Mouse (Mus musculus) thymus, postnatal 25 days (tissue): ENCODE measurements around the gene Igfbp1.

Experiments
- DNase-seq: peaks from one replicate; pipeline ENCODE4 v3.0.0; 2022

Igfbp1 gene

DNA sequence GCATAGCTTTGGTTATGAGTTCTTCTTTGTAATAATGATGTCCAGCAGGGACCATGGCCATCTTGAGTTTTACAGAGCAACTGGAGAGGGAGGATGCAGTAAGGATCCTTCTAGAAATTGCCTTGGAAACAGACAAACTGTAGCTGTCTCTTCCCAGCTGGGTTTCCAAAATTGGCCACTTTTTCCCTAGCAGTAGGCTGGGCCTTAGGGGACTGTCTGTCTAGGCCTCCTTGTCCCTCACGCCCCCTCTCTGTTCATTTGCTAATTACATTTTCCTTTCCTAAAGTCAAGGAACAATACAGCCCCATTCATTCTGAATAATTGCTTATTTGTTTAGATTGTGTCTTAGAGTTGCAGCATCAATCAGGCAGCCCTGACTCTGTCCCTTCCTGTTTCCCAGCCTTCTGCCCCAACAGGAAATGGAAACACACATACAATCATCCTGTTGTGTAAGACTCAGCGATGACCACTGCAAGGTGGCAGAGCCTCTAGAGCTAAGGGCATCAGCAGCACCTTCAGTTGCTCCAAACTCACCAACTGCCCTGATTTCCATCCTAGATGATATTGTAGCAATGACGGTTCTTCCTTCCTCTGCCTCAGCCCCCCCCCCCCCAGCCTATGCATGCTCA is 37.5 kb downstream of the Igfbp1 start:
- no peak for DNase-seq

DNA sequence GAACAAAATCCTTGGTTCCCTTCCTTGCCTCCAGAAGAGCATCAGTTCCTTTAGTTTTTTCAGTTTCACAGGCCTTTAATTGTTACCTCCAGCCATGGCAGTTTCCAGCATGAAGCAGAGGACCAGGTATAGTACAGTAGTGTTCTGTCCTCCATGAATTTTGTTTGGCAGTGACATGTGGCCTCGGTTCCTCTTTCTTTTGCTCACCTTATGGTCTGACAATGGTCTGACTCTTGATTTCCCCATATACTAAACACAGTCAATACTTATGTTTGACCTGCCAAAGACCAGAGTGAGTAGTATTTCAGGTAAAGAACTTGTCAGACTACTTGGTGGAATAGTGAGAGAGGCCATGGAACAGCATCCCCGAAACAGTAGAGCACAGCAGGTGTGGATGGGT is 39.2 kb downstream of the Igfbp1 start:
- no peak for DNase-seq

DNA sequence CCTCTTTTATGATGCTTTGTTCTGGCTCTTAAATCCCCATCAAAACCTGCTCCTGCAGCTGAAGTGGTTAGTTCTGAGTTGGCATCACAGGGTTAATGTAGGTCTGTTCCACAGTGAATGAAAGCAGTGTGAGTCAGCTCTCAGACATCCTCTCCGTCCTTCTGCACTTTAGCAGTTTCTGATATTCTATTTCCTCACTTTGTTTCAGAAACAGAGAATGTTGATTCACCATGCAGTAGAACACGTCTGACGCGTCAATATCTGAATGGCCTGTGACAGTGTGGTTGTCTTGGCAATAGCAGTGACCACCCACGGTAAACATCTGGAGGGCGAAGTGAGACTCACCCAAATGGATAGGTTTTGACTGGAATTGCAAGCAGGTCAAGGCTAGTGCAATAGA is 40.1 kb downstream of the Igfbp1 start:
- no peak for DNase-seq

DNA sequence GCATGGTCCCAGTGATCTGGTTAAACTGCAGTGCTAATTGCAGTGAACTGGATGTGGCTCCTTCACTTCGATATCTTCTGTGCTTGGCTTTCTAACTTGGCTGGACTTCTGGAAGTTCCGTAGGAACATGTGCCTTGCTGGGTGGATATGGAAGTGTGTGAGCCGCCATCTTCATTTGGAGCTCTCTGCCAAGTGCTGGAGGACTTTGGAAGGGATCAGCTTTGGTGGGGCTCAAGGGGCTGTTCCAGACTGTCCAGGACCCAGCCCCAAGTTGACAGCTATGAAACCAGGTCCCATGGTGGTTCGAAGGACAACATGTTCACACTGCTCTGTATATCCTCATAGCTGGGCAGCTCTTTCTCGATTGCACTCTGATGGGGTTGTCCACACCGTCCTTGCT is 41.0 kb downstream of the Igfbp1 start:
- no peak for DNase-seq

DNA sequence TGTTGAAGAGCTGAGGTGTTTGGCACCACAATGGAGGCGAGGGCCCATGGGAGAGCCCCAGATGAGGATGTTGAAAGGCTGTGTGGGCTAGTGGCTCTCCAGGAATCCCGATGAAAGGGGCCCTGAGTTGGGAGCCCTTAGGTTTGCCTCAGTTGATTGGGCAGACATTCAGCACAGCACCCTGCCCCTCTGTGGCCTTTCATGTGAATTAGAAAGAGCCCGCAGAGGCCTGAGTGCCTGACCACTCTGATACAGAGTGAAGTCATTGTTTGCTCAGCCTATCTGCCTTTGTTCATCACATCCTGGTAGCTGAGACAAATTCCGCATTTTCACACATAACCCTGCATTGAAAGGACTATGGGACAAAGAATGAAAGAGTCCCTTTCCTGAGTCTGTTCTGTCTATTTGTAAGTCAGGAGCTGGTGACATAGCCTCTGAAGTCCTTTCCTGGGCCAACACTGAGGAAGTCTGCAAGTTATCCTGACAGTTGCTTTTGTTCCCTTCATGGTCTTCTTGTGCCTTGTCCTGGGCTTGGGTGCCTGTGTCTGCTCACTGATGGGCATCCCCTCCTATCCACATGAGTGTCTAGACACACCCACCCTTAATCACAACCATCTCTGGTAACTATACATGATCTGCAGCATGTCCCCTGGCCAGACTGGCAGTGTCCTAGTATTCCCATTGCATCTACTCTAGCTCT is 41.6 kb downstream of the Igfbp1 start:
- DNase-seq = no peak

DNA sequence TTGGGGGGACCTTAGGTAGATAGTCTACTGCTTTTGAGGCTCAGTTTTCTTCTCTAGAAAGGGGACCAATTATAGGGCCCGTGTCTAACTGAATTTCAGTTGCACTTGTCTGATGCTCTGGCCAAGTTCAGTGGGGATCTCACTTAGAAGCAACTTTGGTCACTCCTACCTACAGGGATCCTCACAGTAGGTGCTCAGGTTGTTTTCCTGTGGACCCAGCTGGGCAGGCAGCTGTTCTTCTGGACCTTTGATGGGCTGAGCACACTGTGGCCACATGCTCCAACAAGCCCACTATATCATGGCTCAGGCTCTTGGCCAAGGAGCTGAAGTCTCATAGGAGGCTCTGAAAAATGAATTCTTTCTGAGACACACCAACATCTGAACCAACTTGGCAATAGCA is 47.2 kb downstream of the Igfbp1 start:
- no peak for DNase-seq

DNA sequence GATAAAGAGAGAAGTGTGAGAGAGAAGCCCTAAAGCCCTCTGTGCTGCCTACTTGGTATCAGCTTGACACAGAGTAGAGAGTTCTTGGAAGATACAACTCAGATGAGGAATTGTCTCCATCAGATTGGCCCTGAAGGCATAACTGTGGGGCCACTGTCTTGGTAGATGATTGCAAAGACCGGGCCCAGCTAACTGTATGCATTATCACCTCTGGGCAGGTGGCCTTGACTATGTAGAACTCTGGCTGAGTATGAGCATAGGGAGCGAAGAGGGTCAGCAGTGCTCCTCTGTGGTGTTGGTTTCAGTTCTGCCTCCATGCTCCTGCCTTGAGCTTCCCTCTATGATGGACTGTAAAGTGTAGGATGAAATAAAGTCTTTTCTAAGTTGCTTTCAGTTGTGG is 52.8 kb downstream of the Igfbp1 start:
- DNase-seq = no peak

DNA sequence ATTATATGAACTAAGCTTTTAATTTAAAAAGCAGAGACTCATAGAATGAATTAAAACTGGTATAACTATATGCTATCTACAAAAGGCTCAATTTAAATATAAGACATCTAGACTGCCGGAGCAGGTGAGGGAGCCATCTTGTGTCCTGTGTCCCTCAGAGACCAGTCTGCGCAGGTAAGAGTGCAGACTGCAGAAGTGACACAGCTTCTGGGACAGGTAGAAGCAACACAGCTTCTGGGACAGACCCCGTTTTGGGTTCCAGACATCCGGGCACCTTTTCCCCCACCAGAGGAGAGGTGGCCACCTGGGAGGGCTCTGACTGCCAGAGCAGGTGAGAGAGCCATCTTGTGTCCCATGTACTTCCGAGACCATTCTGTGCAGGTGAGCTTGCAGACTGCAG is 53.3 kb downstream of the Igfbp1 start:
- no peak for DNase-seq
